Mouse (Mus musculus): ENCODE results near the gene Bicdl1. TPM values are rescaled to one million over a fixed set of nuclear protein-coding genes. Genes with fewer than 3 reads are reported as not detected.
A peak's percentile ranks its signal among the peaks of the same experiment; 100 is the strongest.

Gene Bicdl1
- polyA plus RNA-seq, 1 experiment from 2014 or later: 16.8 TPM

- WGBS: 54% methylated on average over 8 of the region's 8 CpGs
- Histone ChIP-seq H3K9me3 (ENCODE audit: control insufficient read depth, low read length) (no peaks in the 10 kb centered on the region), H3K4me1 (replicated peaks; ENCODE audit: control insufficient read depth, insufficient read depth) (no peaks in the 10 kb centered on the region), H3K27me3 (ENCODE audit: control insufficient read depth, insufficient read depth, low read length) (no peaks in the 10 kb centered on the region), H3K27ac (replicated peaks) (no peak overlapping the region), H3K9ac (ENCODE audit: low read length) (no peak overlapping the region), H3K4me2 (replicated peaks; ENCODE audit: low read depth) (no peak overlapping the region), H3K4me3 (ENCODE audit: low read depth, low read length) (no peak overlapping the region), H3K36me3 (ENCODE audit: control insufficient read depth, insufficient read depth, low read length) (no peaks in the 10 kb centered on the region)
- no peak for ATAC-seq (ENCODE audit: low FRiP score, low TSS enrichment)
- peak; percentile 4 for DNase-seq (ENCODE audit: low spot score)
- TF ChIP-seq EP300 (optimal IDR thresholded peaks at IDR 0.05) (no peak), CTCF (IDR thresholded peaks at IDR 0.05; ENCODE audit: low read depth) (no peak)
These were observed 64.9 kb downstream of the Bicdl1 start for GRCm38 (mm10) chr5:115666366-115667065.

- H3K27me3 ChIP-seq (ENCODE audit: control insufficient read depth, insufficient read depth, low read length): no peaks in the 10 kb centered on the region
- H3K4me1 ChIP-seq (replicated peaks; ENCODE audit: control insufficient read depth, insufficient read depth): no peaks in the 10 kb centered on the region
- H3K4me3 ChIP-seq (ENCODE audit: low read depth, low read length): no peak overlapping the region
- no peaks in the 10 kb centered on the region for H3K9me3 ChIP-seq (ENCODE audit: control insufficient read depth, low read length)
- no peak overlapping the region for H3K9ac ChIP-seq (ENCODE audit: low read length)
- H3K36me3 ChIP-seq (ENCODE audit: control insufficient read depth, insufficient read depth, low read length): no peaks in the 10 kb centered on the region
- H3K27ac ChIP-seq (replicated peaks): no peak overlapping the region
- DNase-seq (ENCODE audit: low spot score) (no peak), ATAC-seq (ENCODE audit: low FRiP score, low TSS enrichment) (no peak)
- no peak overlapping the region for H3K4me2 ChIP-seq (replicated peaks; ENCODE audit: low read depth)
- no peak for TF ChIP-seq CTCF (IDR thresholded peaks at IDR 0.05; ENCODE audit: low read depth)
- 83% methylated on average over 22 of the region's 22 CpGs for WGBS
These were observed 68.8 kb downstream of the Bicdl1 start for GRCm38 (mm10) chr5:115662658-115663057.

- no peaks in the 10 kb centered on the region for H3K9me3 ChIP-seq (ENCODE audit: control insufficient read depth, low read length)
- H3K36me3 ChIP-seq (ENCODE audit: control insufficient read depth, insufficient read depth, low read length): no peaks in the 10 kb centered on the region
- TF ChIP-seq EP300 (optimal IDR thresholded peaks at IDR 0.05) (no peak), CTCF (IDR thresholded peaks at IDR 0.05; ENCODE audit: low read depth) (no peak)
- H3K4me1 ChIP-seq (replicated peaks; ENCODE audit: control insufficient read depth, insufficient read depth): no peaks in the 10 kb centered on the region
- ATAC-seq (ENCODE audit: low FRiP score, low TSS enrichment): no peak
- no peak overlapping the region for H3K27ac ChIP-seq (replicated peaks)
- H3K9ac ChIP-seq (ENCODE audit: low read length): no peak overlapping the region
- DNase-seq (ENCODE audit: low spot score): no peak
- WGBS: 77% methylated on average over 6 of the region's 6 CpGs
- no peaks in the 10 kb centered on the region for H3K27me3 ChIP-seq (ENCODE audit: control insufficient read depth, insufficient read depth, low read length)
- H3K4me2 ChIP-seq (replicated peaks; ENCODE audit: low read depth): no peak overlapping the region
- H3K4me3 ChIP-seq (ENCODE audit: low read depth, low read length): no peak overlapping the region
These were observed 73.1 kb downstream of the Bicdl1 start for GRCm38 (mm10) chr5:115658352-115658751.

- Histone ChIP-seq H3K36me3 (ENCODE audit: control insufficient read depth, insufficient read depth, low read length) (no peaks in the 10 kb centered on the region), H3K27ac (replicated peaks) (peak overlapping the region; percentile 5; the same call in 1 of the 2 replicates), H3K9me3 (ENCODE audit: control insufficient read depth, low read length) (no peaks in the 10 kb centered on the region), H3K4me3 (ENCODE audit: low read depth, low read length) (no peak overlapping the region), H3K4me1 (replicated peaks; ENCODE audit: control insufficient read depth, insufficient read depth) (no peaks in the 10 kb centered on the region), H3K9ac (ENCODE audit: low read length) (no peak overlapping the region), H3K27me3 (ENCODE audit: control insufficient read depth, insufficient read depth, low read length) (no peaks in the 10 kb centered on the region), H3K4me2 (replicated peaks; ENCODE audit: low read depth) (no peak overlapping the region)
- TF ChIP-seq EP300 (optimal IDR thresholded peaks at IDR 0.05) (no peak), CTCF (IDR thresholded peaks at IDR 0.05; ENCODE audit: low read depth) (no peak)
- 54% methylated on average over 1 of the region's 1 CpGs for WGBS
- ATAC-seq (ENCODE audit: low FRiP score, low TSS enrichment) (no peak), DNase-seq (ENCODE audit: low spot score) (no peak)
These were observed 74.2 kb downstream of the Bicdl1 start for GRCm38 (mm10) chr5:115657234-115657633.

- no peaks in the 10 kb centered on the region for H3K4me1 ChIP-seq (replicated peaks; ENCODE audit: control insufficient read depth, insufficient read depth)
- ATAC-seq (ENCODE audit: low FRiP score, low TSS enrichment) (no peak), DNase-seq (ENCODE audit: low spot score) (no peak)
- no peak overlapping the region for H3K9ac ChIP-seq (ENCODE audit: low read length)
- peak overlapping the region; percentile 56; the same call in 1 of the 2 replicates for H3K27ac ChIP-seq (replicated peaks)
- no peaks in the 10 kb centered on the region for H3K27me3 ChIP-seq (ENCODE audit: control insufficient read depth, insufficient read depth, low read length)
- TF ChIP-seq CTCF (IDR thresholded peaks at IDR 0.05; ENCODE audit: low read depth) (no peak), EP300 (optimal IDR thresholded peaks at IDR 0.05) (no peak)
- H3K9me3 ChIP-seq (ENCODE audit: control insufficient read depth, low read length): no peaks in the 10 kb centered on the region
- WGBS: 53% methylated on average over 6 of the region's 6 CpGs
- H3K4me2 ChIP-seq (replicated peaks; ENCODE audit: low read depth): no peak overlapping the region
- H3K36me3 ChIP-seq (ENCODE audit: control insufficient read depth, insufficient read depth, low read length): no peaks in the 10 kb centered on the region
- H3K4me3 ChIP-seq (ENCODE audit: low read depth, low read length): no peak overlapping the region
These were observed 74.7 kb downstream of the Bicdl1 start for GRCm38 (mm10) chr5:115656677-115657076.

GRCm38 (mm10) chr5:115653776-115654175, 77.6 kb downstream of the Bicdl1 start:
- no peak overlapping the region for H3K4me2 ChIP-seq (replicated peaks; ENCODE audit: low read depth)
- 82% methylated on average over 12 of the region's 12 CpGs for WGBS
- no peaks in the 10 kb centered on the region for H3K9me3 ChIP-seq (ENCODE audit: control insufficient read depth, low read length)
- H3K27ac ChIP-seq (replicated peaks): no peak overlapping the region
- H3K4me3 ChIP-seq (ENCODE audit: low read depth, low read length): no peak overlapping the region
- H3K27me3 ChIP-seq (ENCODE audit: control insufficient read depth, insufficient read depth, low read length): no peaks in the 10 kb centered on the region
- ATAC-seq (ENCODE audit: low FRiP score, low TSS enrichment): no peak
- H3K9ac ChIP-seq (ENCODE audit: low read length): no peak overlapping the region
- no peaks in the 10 kb centered on the region for H3K4me1 ChIP-seq (replicated peaks; ENCODE audit: control insufficient read depth, insufficient read depth)
- H3K36me3 ChIP-seq (ENCODE audit: control insufficient read depth, insufficient read depth, low read length): no peaks in the 10 kb centered on the region
- no peak for TF ChIP-seq CTCF (IDR thresholded peaks at IDR 0.05; ENCODE audit: low read depth)
- TF ChIP-seq EP300 (optimal IDR thresholded peaks at IDR 0.05): no peak
- no peak for DNase-seq (ENCODE audit: low spot score)

All from stomach, postnatal 0 days (tissue).